Mouse (Mus musculus) cortical plate, adult 2 months (tissue): ENCODE measurements around the gene Srgap1.

Experiments used
- CTCF ChIP-seq: fragments of 200-500 bp; IDR thresholded peaks from 2 replicates; pipeline ENCODE4 v1.5.1; 2011; ENCODE audit warnings: mild to moderate bottlenecking, control low read depth, low read length; ENCODE audit not compliant: insufficient read depth; ENCODE audit errors: extremely low read depth
- POLR2A ChIP-seq: fragments of 200-500 bp; IDR thresholded peaks from 2 replicates; pipeline ENCODE4 v1.6.1; 2011; ENCODE audit warnings: mild to moderate bottlenecking, low read length, control low read depth; ENCODE audit not compliant: insufficient read depth; ENCODE audit errors: extremely low read depth

GRCm38 (mm10) chr10:121763191-121763590, 283.9 kb downstream of the Srgap1 start:
- TF ChIP-seq CTCF (no peak), POLR2A (no peak)
